Mouse (Mus musculus) liver, postnatal 0 days (tissue): ENCODE results near the gene Soga1.

Source experiments
- CTCF ChIP-seq: sonication (generic); IDR thresholded peaks from 2 replicates; pipeline ENCODE4 v1.5.1; 2016; ENCODE audit warnings: antibody characterized with exemption, low read depth
- EP300 ChIP-seq: IDR thresholded peaks from 2 replicates; pipeline ENCODE4 v1.6.1; 2016; ENCODE audit warnings: antibody characterized with exemption, low read depth, mild to moderate bottlenecking

DNA sequence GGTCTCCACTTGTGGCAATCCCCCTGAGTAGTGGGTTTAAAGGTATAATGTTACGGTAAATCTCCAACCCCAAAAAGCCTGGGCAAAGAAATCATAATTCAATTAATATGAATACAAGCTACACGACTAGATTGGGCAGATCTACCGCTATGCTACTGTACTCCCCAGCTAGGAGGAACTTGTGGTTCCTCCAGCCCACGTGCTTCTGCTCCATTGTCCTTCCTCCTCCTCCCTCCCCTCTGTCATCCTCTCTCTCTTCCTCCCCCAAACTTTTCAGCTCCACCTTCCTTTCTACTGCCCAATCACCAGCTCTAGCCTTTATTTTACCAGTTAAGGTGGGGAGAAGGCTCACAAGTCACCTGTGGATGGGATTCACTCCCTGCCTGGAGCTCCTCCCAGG lies 29.2 kb upstream of the Soga1 start:
- TF ChIP-seq CTCF: no peak
- no peak for TF ChIP-seq EP300
